Comparison of ENCODE assay signal across 8 mouse cellular contexts in the genomic region with DNA sequence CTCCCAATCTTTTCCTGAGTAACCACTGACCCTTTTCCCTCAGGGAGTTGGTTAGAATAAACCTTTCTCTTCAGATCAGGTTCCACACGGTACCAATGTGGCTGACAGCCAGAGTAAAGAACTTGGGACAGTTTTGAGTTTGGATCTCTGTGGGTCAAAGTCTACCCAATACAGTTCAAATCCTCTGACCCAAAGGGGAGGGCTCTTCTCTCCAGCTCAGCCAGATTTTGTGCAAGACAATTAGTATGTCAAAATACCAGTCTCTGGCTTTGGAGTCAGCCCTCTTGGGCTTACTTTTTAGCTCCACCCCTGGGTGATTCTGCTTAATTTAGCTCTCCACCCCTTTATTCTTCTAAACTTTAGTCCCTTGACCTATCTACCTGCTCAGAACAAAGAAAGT. TPM values are rescaled to one million over a fixed set of nuclear protein-coding genes. Genes with fewer than 3 reads are reported as not detected.
DNase-seq lines count a peak whose midpoint lies in the region; ATAC-seq and TF ChIP-seq lines count a peak whose summit lies in the region.

No protein-coding gene starts in this region.

- H3K27me3 ChIP-seq in heart, embryonic 11.5 days (ENCODE audit: control insufficient read depth, insufficient read depth, low read length), result no peaks in the 10 kb centered on the region
- no peaks in the 10 kb centered on the region for H3K27me3 ChIP-seq in embryonic facial prominence, embryonic 10.5 days (replicated peaks; ENCODE audit: low read depth, poor library complexity, severe bottlenecking)
- no peaks in the 10 kb centered on the region for H3K27me3 ChIP-seq in intestine, embryonic 15.5 days (replicated peaks)
- no peaks in the 10 kb centered on the region for H3K27me3 ChIP-seq in lung, postnatal 0 days (replicated peaks; ENCODE audit: insufficient read depth, low read length)

- no peaks in the 10 kb centered on the region for H3K9me3 ChIP-seq in heart, embryonic 11.5 days (replicated peaks; ENCODE audit: control insufficient read depth, low read length)
- H3K9me3 ChIP-seq in embryonic facial prominence, embryonic 10.5 days, result no peaks in the 10 kb centered on the region
- no peaks in the 10 kb centered on the region for H3K9me3 ChIP-seq in intestine, embryonic 15.5 days
- no peaks in the 10 kb centered on the region for H3K9me3 ChIP-seq in lung, postnatal 0 days (ENCODE audit: low read length)

- no peak for TF ChIP-seq EP300 in lung, postnatal 0 days (IDR thresholded peaks at IDR 0.05)

- 47% methylated on average over 1 of the region's 1 CpGs for WGBS in heart, embryonic 11.5 days (ENCODE audit: insufficient replicate concordance)
- 22% methylated on average over 1 of the region's 1 CpGs for WGBS in embryonic facial prominence, embryonic 10.5 days
- WGBS in intestine, embryonic 15.5 days, result 51% methylated on average over 1 of the region's 1 CpGs
- WGBS in lung, postnatal 0 days, result 13% methylated on average over 1 of the region's 1 CpGs

- H3K36me3 ChIP-seq in heart, embryonic 11.5 days (ENCODE audit: control insufficient read depth, insufficient read depth, low read length), result peaks cover 11% of the 10 kb centered on the region
- peaks cover 29% of the 10 kb centered on the region for H3K36me3 ChIP-seq in embryonic facial prominence, embryonic 10.5 days (replicated peaks)
- H3K36me3 ChIP-seq in intestine, embryonic 15.5 days, result peaks cover 9% of the 10 kb centered on the region
- peaks cover 8% of the 10 kb centered on the region; the same call in 1 of the 2 replicates for H3K36me3 ChIP-seq in lung, postnatal 0 days (ENCODE audit: insufficient read depth, low read length)

- peak overlapping the region; percentile 79 for H3K4me3 ChIP-seq in heart, embryonic 11.5 days (ENCODE audit: low read depth, low read length)
- peak overlapping the region; percentile 98 for H3K4me3 ChIP-seq in embryonic facial prominence, embryonic 10.5 days
- peak overlapping the region; percentile 68 for H3K4me3 ChIP-seq in intestine, embryonic 15.5 days (replicated peaks)
- 0 out of 2 replicates have a peak overlapping the region, but pooled peaks have one; percentile 79 for H3K4me3 ChIP-seq in lung, postnatal 0 days (ENCODE audit: low read depth, low read length)

- no peak for ATAC-seq in heart, embryonic 11.5 days (replicated peaks; ENCODE audit: insufficient number of reproducible peaks, low FRiP score, low TSS enrichment)
- no peak for ATAC-seq in intestine, embryonic 15.5 days
- ATAC-seq in lung, postnatal 0 days, result no peak
- ATAC-seq in frontal cortex, adult (ENCODE audit: low TSS enrichment), result no peak

- peak overlapping the region; percentile 79 for H3K4me2 ChIP-seq in heart, embryonic 11.5 days
- peak overlapping the region; percentile 45 for H3K4me2 ChIP-seq in intestine, embryonic 15.5 days (replicated peaks)
- H3K4me2 ChIP-seq in lung, postnatal 0 days (replicated peaks; ENCODE audit: low read depth, low read length), result peak overlapping the region; percentile 71

- H3K27ac ChIP-seq in heart, embryonic 11.5 days (ENCODE audit: low read depth, low read length), result peak overlapping the region; percentile 97
- H3K27ac ChIP-seq in embryonic facial prominence, embryonic 10.5 days (replicated peaks), result peak overlapping the region; percentile 98
- peak overlapping the region; percentile 95 for H3K27ac ChIP-seq in intestine, embryonic 15.5 days
- H3K27ac ChIP-seq in lung, postnatal 0 days (ENCODE audit: low read length), result peak overlapping the region; percentile 96

- peaks cover 16% of the 10 kb centered on the region for H3K4me1 ChIP-seq in heart, embryonic 11.5 days (ENCODE audit: control insufficient read depth, insufficient read depth, low read length)
- H3K4me1 ChIP-seq in embryonic facial prominence, embryonic 10.5 days, result peaks cover 53% of the 10 kb centered on the region
- H3K4me1 ChIP-seq in intestine, embryonic 15.5 days (replicated peaks), result peaks cover 31% of the 10 kb centered on the region
- peaks cover 14% of the 10 kb centered on the region for H3K4me1 ChIP-seq in lung, postnatal 0 days (ENCODE audit: insufficient read depth, low read depth, low read length)

- TF ChIP-seq CTCF in lung, postnatal 0 days (IDR thresholded peaks at IDR 0.05), result no peak

- peak overlapping the region; percentile 81 for H3K9ac ChIP-seq in heart, embryonic 11.5 days (ENCODE audit: low read depth, low read length)
- H3K9ac ChIP-seq in intestine, embryonic 15.5 days, result peak overlapping the region; percentile 24
- no peak overlapping the region for H3K9ac ChIP-seq in lung, postnatal 0 days (replicated peaks; ENCODE audit: low read depth)

- no peak for DNase-seq in heart, adult 18-20 months
- DNase-seq in embryonic facial prominence, embryonic 10.5 days (ENCODE audit: low spot score), result no peak
- peak; percentile 82 for DNase-seq in lung, postnatal 0 days (ENCODE audit: low spot score)
- DNase-seq in retina, embryonic 14.5 days (ENCODE audit: low spot score), result no peak
- no peak for DNase-seq in frontal cortex, postnatal 14 days (ENCODE audit: low spot score in 2 of 2)

RNA-seq across cellular contexts. Expression of a gene that starts 1.0 kb away (rescaled TPM):
- 326 and 347 TPM in 2 replicates for polyA plus RNA-seq in heart, embryonic 11.5 days (2014; fragmentation: Nextera tagmentation; extraction: Ambion mirVana)
- total RNA-seq in heart, adult 18-20 months (2021), result 100 to 1,000 TPM; 185 to 191 TPM
- polyA plus RNA-seq in embryonic facial prominence, embryonic 10.5 days (2016; fragmentation: Nextera tagmentation; extraction: Ambion mirVana), result 390 and 408 TPM in 2 replicates
- polyA plus RNA-seq in intestine, embryonic 15.5 days (2015; fragmentation: Nextera tagmentation; extraction: Ambion mirVana), result 336 and 340 TPM in 2 replicates
- polyA plus RNA-seq in lung, postnatal 0 days (2015; fragmentation: Nextera tagmentation; extraction: Ambion mirVana), result 289 and 300 TPM in 2 replicates

RNA-seq across cellular contexts. Expression of a gene that starts 10.3 kb away (rescaled TPM):
- polyA plus RNA-seq in heart, embryonic 11.5 days (2014; fragmentation: Nextera tagmentation; extraction: Ambion mirVana), result 138 and 158 TPM in 2 replicates
- total RNA-seq in heart, adult 18-20 months (2021), result 100 to 1,000 TPM; 135 to 139 TPM
- 203 and 213 TPM in 2 replicates for polyA plus RNA-seq in embryonic facial prominence, embryonic 10.5 days (2016; fragmentation: Nextera tagmentation; extraction: Ambion mirVana)
- polyA plus RNA-seq in intestine, embryonic 15.5 days (2015; fragmentation: Nextera tagmentation; extraction: Ambion mirVana), result 241 and 282 TPM in 2 replicates
- polyA plus RNA-seq in lung, postnatal 0 days (2015; fragmentation: Nextera tagmentation; extraction: Ambion mirVana), result 533 and 563 TPM in 2 replicates

RNA-seq across cellular contexts. Expression of a gene that starts 18.7 kb away (rescaled TPM):
- polyA plus RNA-seq in heart, embryonic 11.5 days (2014; fragmentation: Nextera tagmentation; extraction: Ambion mirVana), result 1.1 and 1.3 TPM in 2 replicates
- total RNA-seq in heart, adult 18-20 months (2021), result under 1 TPM; 0.23 to 0.35 TPM
- polyA plus RNA-seq in embryonic facial prominence, embryonic 10.5 days (2016; fragmentation: Nextera tagmentation; extraction: Ambion mirVana), result 1.2 and 1.6 TPM in 2 replicates
- 2.2 and 2.9 TPM in 2 replicates for polyA plus RNA-seq in intestine, embryonic 15.5 days (2015; fragmentation: Nextera tagmentation; extraction: Ambion mirVana)
- 2.3 TPM in 2 replicates for polyA plus RNA-seq in lung, postnatal 0 days (2015; fragmentation: Nextera tagmentation; extraction: Ambion mirVana)

RNA-seq across cellular contexts. Expression of a gene that starts 35.1 kb away (rescaled TPM):
- 134 and 142 TPM in 2 replicates for polyA plus RNA-seq in heart, embryonic 11.5 days (2014; fragmentation: Nextera tagmentation; extraction: Ambion mirVana)
- 100 to 1,000 TPM in 1 of 2 experiments, 10 to 100 TPM in 1; 94.3 to 102 TPM for total RNA-seq in heart, adult 18-20 months (2021)
- polyA plus RNA-seq in embryonic facial prominence, embryonic 10.5 days (2016; fragmentation: Nextera tagmentation; extraction: Ambion mirVana), result 137 and 146 TPM in 2 replicates
- polyA plus RNA-seq in intestine, embryonic 15.5 days (2015; fragmentation: Nextera tagmentation; extraction: Ambion mirVana), result 159 and 170 TPM in 2 replicates
- polyA plus RNA-seq in lung, postnatal 0 days (2015; fragmentation: Nextera tagmentation; extraction: Ambion mirVana), result 112 and 118 TPM in 2 replicates

RNA-seq across cellular contexts. Expression of a gene that starts 42.2 kb away (rescaled TPM):
- polyA plus RNA-seq in heart, embryonic 11.5 days (2014; fragmentation: Nextera tagmentation; extraction: Ambion mirVana), result not detected in 2 replicates
- total RNA-seq in heart, adult 18-20 months (2021), result 1 to 10 TPM in 1 of 2 experiments, under 1 TPM in 1; 0.50 to 3.7 TPM
- not detected in 2 replicates for polyA plus RNA-seq in embryonic facial prominence, embryonic 10.5 days (2016; fragmentation: Nextera tagmentation; extraction: Ambion mirVana)
- polyA plus RNA-seq in intestine, embryonic 15.5 days (2015; fragmentation: Nextera tagmentation; extraction: Ambion mirVana), result 0.40 and 0.48 TPM in 2 replicates
- polyA plus RNA-seq in lung, postnatal 0 days (2015; fragmentation: Nextera tagmentation; extraction: Ambion mirVana), result 0.07 and 0.10 TPM in 2 replicates
